Mouse (Mus musculus): Measurements from ENCODE around the gene Cdh13.

Gene Cdh13

GRCm38 (mm10) chr8:118937412-118937811 is 653.9 kb downstream of the Cdh13 start:
- no peak for DNase-seq (ENCODE audit: inconsistent ontology term)

- peak; percentile 1 for DNase-seq (ENCODE audit: inconsistent ontology term)
These were observed 654.5 kb downstream of the Cdh13 start for GRCm38 (mm10) chr8:118938025-118938424.

DNA sequence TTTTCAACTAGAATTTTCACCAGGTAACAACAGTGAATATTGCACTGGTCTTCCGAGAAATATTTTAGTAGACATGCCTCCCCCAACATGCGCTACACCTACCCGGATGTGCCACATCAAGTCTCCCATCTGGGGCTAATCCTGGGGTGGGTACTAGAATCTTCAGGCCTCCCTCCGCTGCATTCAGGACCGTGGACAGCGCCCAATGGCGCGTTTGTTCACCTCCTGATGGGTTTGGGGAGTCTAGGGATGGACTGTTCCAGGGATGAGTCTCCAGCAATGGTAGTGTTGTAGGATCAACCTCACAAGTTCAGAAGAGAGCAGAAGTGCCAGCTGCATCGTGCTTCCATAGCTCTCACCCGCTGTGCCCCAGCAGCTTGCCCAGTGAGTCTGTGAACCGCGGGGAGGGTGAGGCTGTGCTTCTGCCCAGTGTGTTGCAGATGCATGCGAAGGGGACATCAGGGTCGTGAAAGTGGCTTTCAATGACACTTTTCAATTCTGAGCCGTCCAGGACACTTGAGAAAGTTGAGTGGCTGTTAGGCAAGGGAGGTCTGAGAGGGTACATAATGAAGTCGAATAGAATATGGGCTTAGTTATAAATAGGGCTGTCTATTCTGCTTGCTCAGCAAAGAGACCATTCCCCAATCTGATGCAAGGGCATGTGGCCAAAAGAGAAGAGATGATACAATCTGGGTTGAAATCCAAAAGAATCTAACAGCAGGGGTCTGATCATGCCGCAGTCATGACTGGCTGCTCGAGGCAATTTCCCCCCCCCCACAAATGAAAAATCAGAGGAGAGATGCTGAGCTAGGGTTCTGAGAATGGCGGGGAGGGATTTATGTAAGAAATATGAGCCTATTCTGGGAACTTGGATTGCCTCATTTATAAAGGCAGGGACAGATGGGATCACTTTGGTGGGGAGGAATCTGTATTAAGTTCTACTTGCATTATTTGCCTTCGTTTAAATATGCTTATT is 668.5 kb downstream of the Cdh13 start:
- DNase-seq (ENCODE audit: inconsistent ontology term), result peak; percentile 13

GRCm38 (mm10) chr8:118956109-118956508 is 672.6 kb downstream of the Cdh13 start:
- no peak for DNase-seq (ENCODE audit: inconsistent ontology term)

- no peak for DNase-seq (ENCODE audit: inconsistent ontology term)
These were observed 678.5 kb downstream of the Cdh13 start for GRCm38 (mm10) chr8:118961877-118962545.

DNA sequence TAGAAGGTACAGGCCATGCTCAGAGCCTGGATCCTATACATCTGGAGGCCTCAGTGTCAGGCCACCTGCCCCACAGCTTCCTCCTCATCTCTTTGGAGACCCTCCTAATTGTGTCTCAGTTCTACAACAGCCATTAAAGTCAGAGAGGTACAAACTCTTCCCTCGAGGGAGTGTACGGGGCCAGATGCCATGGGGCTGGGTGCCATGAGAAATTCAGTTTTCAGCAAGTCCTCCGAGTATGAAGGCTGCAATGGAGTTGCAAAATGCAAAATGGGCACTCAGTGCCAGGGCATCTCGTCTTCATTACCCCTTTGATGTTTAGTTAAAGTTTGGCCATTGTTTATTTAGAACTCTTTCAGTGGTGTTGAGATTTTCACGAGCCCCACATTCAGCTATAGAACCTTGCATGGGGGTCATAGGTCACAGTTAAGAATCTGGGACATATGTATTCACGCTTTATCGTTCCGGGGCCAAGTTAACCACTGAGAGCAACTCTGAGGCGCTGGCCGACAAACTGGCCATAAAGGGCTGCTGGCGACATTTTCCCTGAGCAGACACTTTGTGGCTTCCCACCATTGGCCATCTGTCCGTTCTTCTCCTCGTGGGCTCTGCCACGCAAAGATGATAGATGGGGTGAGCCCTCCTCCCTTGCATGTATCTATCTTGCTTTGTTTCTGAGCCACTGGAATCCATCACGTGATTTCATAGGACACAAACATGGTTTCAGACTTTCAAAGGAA is 681.7 kb downstream of the Cdh13 start:
- no peak for DNase-seq (ENCODE audit: inconsistent ontology term)

- no peak for DNase-seq (ENCODE audit: inconsistent ontology term)
These were observed 685.4 kb downstream of the Cdh13 start for GRCm38 (mm10) chr8:118968896-118969295.

DNA sequence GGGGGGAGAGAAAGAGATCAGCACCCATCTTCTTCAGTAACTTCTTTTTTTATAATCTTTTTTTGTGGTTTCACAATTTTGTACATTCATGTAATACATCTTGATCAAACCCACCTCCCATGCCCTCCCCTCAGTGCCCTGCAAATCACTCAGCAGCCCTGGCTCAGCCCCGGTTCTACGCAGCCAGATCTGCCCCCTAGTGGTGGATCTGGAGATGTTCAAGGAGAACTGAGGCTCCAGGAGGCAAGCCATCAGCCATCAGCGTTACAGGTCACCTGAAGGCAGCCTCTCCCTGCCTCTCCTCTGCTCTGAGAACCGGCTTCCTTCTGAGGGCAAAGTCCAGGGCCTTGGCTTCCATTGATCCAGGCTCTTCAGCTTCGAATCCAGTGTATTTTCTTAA is 696.3 kb downstream of the Cdh13 start:
- DNase-seq (ENCODE audit: inconsistent ontology term), result no peak

- no peak for DNase-seq (ENCODE audit: inconsistent ontology term)
These were observed 700.2 kb downstream of the Cdh13 start for GRCm38 (mm10) chr8:118983724-118984123.

GRCm38 (mm10) chr8:118986796-118987195 is 703.3 kb downstream of the Cdh13 start:
- DNase-seq (ENCODE audit: inconsistent ontology term), result peak; percentile 41

GRCm38 (mm10) chr8:118995641-118996188 is 712.2 kb downstream of the Cdh13 start:
- no peak for DNase-seq (ENCODE audit: inconsistent ontology term)

DNA sequence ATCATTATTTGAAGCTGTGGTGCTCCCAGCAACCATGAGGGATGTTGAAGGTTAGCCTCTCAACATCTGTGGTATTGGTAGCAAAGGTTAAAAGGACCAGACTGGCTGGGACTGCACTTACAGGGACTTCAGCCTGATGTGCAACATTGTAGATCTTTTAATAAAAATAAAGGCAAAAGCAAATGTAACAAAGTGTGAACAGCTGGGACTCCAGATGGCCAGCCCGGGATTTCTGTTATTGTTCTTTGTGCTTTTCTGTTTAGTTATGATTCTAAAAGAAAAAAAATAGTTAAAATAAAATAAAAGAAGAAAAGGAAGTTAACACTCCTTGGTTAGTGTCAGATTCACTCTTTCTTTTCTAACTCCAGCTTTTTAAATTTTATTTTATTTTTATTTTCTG is 717.1 kb downstream of the Cdh13 start:
- no peak for DNase-seq (ENCODE audit: inconsistent ontology term)

- no peak for DNase-seq (ENCODE audit: inconsistent ontology term)
These were observed 721.3 kb downstream of the Cdh13 start for GRCm38 (mm10) chr8:119004821-119005220.

DNA sequence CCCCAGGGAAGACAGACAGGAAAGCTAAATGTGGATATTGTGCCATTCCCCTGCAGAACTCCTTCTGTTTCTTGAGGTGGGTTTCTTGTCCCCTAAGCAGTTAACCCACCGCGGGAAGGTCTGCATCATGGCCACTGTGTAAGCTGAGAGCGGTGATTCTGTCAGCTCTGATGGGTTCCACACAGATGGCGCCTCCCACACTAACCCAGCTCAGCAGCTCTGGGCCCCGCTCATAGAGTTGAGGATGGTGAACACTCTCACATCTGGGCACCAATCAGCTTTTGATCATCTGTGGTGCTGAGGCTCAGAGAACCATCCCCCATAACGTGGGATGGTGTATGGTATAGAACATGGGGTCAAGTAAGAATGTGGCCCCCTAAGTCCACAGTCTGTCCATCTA is 735.1 kb downstream of the Cdh13 start:
- no peak for DNase-seq (ENCODE audit: inconsistent ontology term)

DNA sequence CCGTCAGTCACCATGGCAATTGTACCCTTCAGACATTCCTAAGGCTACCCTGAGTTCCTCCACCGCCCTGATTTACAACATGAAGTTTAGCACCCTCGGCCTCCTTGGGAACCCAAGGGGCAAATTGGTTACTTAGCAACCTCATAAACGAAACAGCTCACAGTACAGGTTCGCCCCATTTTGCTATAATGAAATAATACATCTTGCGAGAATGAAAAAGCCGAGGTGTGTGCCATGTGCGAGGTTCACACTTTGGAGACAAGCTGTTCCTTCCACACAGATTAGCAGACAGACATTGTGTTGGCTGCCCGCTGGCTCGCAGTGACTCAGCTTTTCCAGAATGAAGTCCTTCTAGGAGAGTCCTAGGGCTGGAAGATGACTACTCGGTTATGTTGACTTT is 737.2 kb downstream of the Cdh13 start:
- DNase-seq (ENCODE audit: inconsistent ontology term), result peak; percentile 42

DNA sequence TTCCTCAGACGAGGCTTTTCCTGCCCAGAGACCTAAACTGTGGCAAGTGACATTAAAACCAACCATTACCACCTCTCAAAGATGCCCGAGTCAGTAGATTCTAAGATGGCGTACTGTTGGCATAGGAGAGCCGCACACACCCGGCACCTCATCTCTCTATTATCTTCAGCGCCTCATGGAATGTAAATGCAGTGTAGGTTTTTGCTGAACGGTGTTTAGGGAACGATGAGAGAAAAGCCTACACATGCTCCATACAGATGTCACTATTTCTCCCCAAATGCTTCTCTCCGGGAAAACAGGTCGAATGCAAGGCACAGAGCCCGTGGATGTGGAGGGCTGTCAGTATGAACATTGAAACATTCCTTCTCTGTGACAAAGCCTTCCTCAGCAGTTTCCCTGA is 737.9 kb downstream of the Cdh13 start:
- no peak for DNase-seq (ENCODE audit: inconsistent ontology term)

DNA sequence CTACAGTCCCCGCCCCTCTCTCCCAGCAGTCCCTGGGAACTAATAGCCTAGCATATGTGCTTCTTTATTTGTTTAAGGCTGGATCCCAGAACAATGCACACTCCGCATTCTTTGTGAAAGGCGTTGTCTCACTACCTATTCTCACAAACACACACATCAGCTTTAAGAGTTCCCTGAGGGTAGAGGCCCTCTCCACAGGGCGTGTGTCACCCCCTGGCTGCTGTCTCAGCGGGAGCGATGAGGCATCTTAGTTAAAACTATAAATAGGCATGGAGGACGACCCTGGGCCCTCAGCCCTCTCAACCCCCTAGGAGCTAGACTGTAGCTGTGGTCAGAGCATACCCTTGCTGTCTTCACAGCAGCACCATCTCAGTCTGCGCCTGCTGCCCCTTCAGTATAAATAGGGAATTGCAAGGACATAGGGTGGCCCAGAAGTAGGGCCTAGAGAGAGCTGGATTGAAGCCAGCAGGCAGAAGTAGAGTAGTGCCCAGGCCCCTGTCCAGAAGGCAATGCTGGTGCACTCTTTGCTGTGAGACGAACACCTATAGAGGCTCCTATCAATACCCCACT is 738.9 kb downstream of the Cdh13 start:
- no peak for DNase-seq (ENCODE audit: inconsistent ontology term)

GRCm38 (mm10) chr8:119033398-119033797 is 749.9 kb downstream of the Cdh13 start:
- DNase-seq (ENCODE audit: inconsistent ontology term), result no peak

GRCm38 (mm10) chr8:119034037-119034436 is 750.5 kb downstream of the Cdh13 start:
- no peak for DNase-seq (ENCODE audit: inconsistent ontology term)

GRCm38 (mm10) chr8:119035126-119035525 is 751.6 kb downstream of the Cdh13 start:
- peak; percentile 84 for DNase-seq (ENCODE audit: inconsistent ontology term)

- no peak for DNase-seq (ENCODE audit: inconsistent ontology term)
These were observed 754.0 kb downstream of the Cdh13 start for GRCm38 (mm10) chr8:119037571-119037970.

- no peak for DNase-seq (ENCODE audit: inconsistent ontology term)
These were observed 755.8 kb downstream of the Cdh13 start for GRCm38 (mm10) chr8:119039358-119039757.

Data from Muller cell, postnatal 12 days (primary cell).